Mouse (Mus musculus): ENCODE measurements around the gene Serinc5.
"Not testable (repeated sequence)": the region's sequence is repeated elsewhere in the genome, so short reads cannot be mapped to it uniquely, and the experiment has no call there.

The Serinc5 gene

GRCm38 (mm10) chr13:92610311-92611221, at the start of gene Serinc5:
Gene Serinc5, plus strand, starts transcription at chr13:92611091.
- peak; percentile 94 for DNase-seq

- DNase-seq: no peak
Measured at GRCm38 (mm10) chr13:92576072-92576471, 34.8 kb upstream of the Serinc5 start, which contains the start of gene Spz1. Gene Spz1, minus strand, starts transcription at chr13:92576172.

GRCm38 (mm10) chr13:92576688-92577087, 34.2 kb upstream of the Serinc5 start:
- DNase-seq: no peak

GRCm38 (mm10) chr13:92578210-92578609, 32.7 kb upstream of the Serinc5 start:
- DNase-seq: no peak

- DNase-seq: peak; percentile 30
Measured at GRCm38 (mm10) chr13:92580220-92581043, 30.5 kb upstream of the Serinc5 start.

GRCm38 (mm10) chr13:92584094-92584717, 26.7 kb upstream of the Serinc5 start:
- no peak for DNase-seq

- no peak for DNase-seq
Measured at GRCm38 (mm10) chr13:92588704-92589103, 22.2 kb upstream of the Serinc5 start.

GRCm38 (mm10) chr13:92589255-92589654, 21.6 kb upstream of the Serinc5 start:
- DNase-seq: no peak

- DNase-seq: no peak
Measured at GRCm38 (mm10) chr13:92591225-92591624, 19.7 kb upstream of the Serinc5 start.

- DNase-seq: no peak
Measured at GRCm38 (mm10) chr13:92592268-92592785, 18.6 kb upstream of the Serinc5 start.

GRCm38 (mm10) chr13:92592786-92593635, 17.9 kb upstream of the Serinc5 start:
- no peak for DNase-seq

GRCm38 (mm10) chr13:92593731-92594396, 17.0 kb upstream of the Serinc5 start:
- no peak for DNase-seq

GRCm38 (mm10) chr13:92594481-92594880, 16.4 kb upstream of the Serinc5 start:
- no peak for DNase-seq

- DNase-seq: no peak
Measured at GRCm38 (mm10) chr13:92594907-92595306, 16.0 kb upstream of the Serinc5 start.

GRCm38 (mm10) chr13:92595424-92595823, 15.5 kb upstream of the Serinc5 start:
- DNase-seq: no peak

GRCm38 (mm10) chr13:92605306-92605705, 5.6 kb upstream of the Serinc5 start:
- not testable (repeated sequence) for DNase-seq

GRCm38 (mm10) chr13:92609486-92610310, 1.2 kb upstream of the Serinc5 start:
- peak; percentile 10 for DNase-seq

- DNase-seq: no peak
Measured at GRCm38 (mm10) chr13:92611254-92611784, 428 bp downstream of the Serinc5 start.

GRCm38 (mm10) chr13:92611917-92612316, 1.0 kb downstream of the Serinc5 start:
- no peak for DNase-seq

GRCm38 (mm10) chr13:92613094-92613493, 2.2 kb downstream of the Serinc5 start:
- DNase-seq: no peak
